Mouse (Mus musculus) MEL (cell line): Measurements from ENCODE around the gene Sh2b1.

Experiments used
- BHLHE40 ChIP-seq: IDR thresholded peaks from 2 replicates; pipeline ENCODE4 v1.6.1; 2012; ENCODE audit warnings: low read depth, mild to moderate bottlenecking, inconsistent platforms, low read length, improper control_type of control experiment, borderline replicate concordance
- CHD1 ChIP-seq: IDR thresholded peaks from 2 replicates; pipeline ENCODE4 v1.6.1; 2012; ENCODE audit warnings: low read depth, mild to moderate bottlenecking, inconsistent platforms, low read length, improper control_type of control experiment
- CHD2 ChIP-seq: IDR thresholded peaks from 2 replicates; pipeline ENCODE4 v1.6.1; 2011; ENCODE audit warnings: low read length, improper control_type of control experiment
- CTCF ChIP-seq, 3 experiments: IDR thresholded peaks in 2 of 3; conservative IDR thresholded peaks in 1 of 3; 2 replicates each; pipeline ENCODE4 v1.5.1; 2011 to 2012; ENCODE audit warnings: low read length in 3 of 3, low read depth in 2 of 3, mild to moderate bottlenecking in 2 of 3, improper control_type of control experiment in 1 of 3, inconsistent platforms in 1 of 3, mixed read lengths in 1 of 3, moderate library complexity in 1 of 3; ENCODE audit not compliant: control insufficient read depth in 1 of 3, insufficient read depth in 1 of 3, poor library complexity in 1 of 3, severe bottlenecking in 1 of 3
- EP300 ChIP-seq, 2 experiments: IDR thresholded peaks; 2 replicates each; pipeline ENCODE4 v1.6.1; 2011; ENCODE audit warnings: improper control_type of control experiment in 2 of 2, low read length in 2 of 2, low read depth in 1 of 2, mild to moderate bottlenecking in 1 of 2
- KAT2A ChIP-seq: conservative IDR thresholded peaks from 2 replicates; pipeline ENCODE4 v1.6.1; 2012; ENCODE audit warnings: low read depth, low read length, improper control_type of control experiment, inconsistent platforms
- MAX ChIP-seq: IDR thresholded peaks from 2 replicates; pipeline ENCODE4 v1.6.1; 2011; ENCODE audit warnings: low read length, improper control_type of control experiment
- NELFE ChIP-seq: IDR thresholded peaks from 2 replicates; pipeline ENCODE4 v1.6.1; 2011; ENCODE audit warnings: low read depth, low read length, improper control_type of control experiment
- POLR2A ChIP-seq, 2 experiments: IDR thresholded peaks; 2 replicates each; pipeline ENCODE4 v1.6.1; 2011 to 2012; ENCODE audit warnings: low read length in 2 of 2, mild to moderate bottlenecking in 2 of 2, control low read depth in 1 of 2, improper control_type of control experiment in 1 of 2, low read depth in 1 of 2, moderate library complexity in 1 of 2; ENCODE audit not compliant: control insufficient read depth in 1 of 2, insufficient read depth in 1 of 2, poor library complexity in 1 of 2
- POLR2AphosphoS2 ChIP-seq: IDR thresholded peaks from 2 replicates; pipeline ENCODE4 v1.6.1; 2011; ENCODE audit warnings: low read length, improper control_type of control experiment
- RAD21 ChIP-seq: IDR thresholded peaks from 2 replicates; pipeline ENCODE4 v1.6.1; 2011; ENCODE audit warnings: mild to moderate bottlenecking, low read depth, low read length, improper control_type of control experiment
- RCOR1 ChIP-seq: IDR thresholded peaks from 2 replicates; pipeline ENCODE4 v1.6.1; 2012; ENCODE audit warnings: low read depth, mild to moderate bottlenecking, inconsistent platforms, low read length, improper control_type of control experiment
- SMC3 ChIP-seq: IDR thresholded peaks from 2 replicates; pipeline ENCODE4 v1.6.1; 2011; ENCODE audit warnings: low read depth, low read length, improper control_type of control experiment
- ZMIZ1 ChIP-seq: IDR thresholded peaks from 2 replicates; pipeline ENCODE4 v1.6.1; 2012; ENCODE audit warnings: low read depth, mild to moderate bottlenecking, inconsistent platforms, low read length, improper control_type of control experiment, moderate library complexity

DNA sequence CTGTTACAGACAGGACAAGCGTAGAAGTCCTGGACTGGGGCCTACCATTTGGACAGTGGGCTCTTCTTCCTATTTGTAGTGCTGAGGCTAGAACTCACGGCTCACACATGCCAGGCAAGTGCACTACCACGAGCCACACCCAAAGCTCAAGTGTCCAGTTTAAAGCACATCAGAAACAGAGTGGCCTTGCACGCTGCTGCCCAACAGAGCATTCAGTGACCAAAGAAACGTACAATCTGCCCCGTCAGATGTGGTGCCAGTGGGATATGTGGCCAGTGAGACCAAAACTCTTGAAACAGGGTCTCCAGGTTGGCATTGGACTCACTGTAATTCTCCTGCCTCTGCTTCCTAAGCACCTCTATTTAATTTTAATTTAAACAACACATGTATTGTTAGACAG is 24.6 kb downstream of the Sh2b1 start:
- TF ChIP-seq NELFE = no peak
- no peak for TF ChIP-seq KAT2A
- TF ChIP-seq CTCF (IDR thresholded peaks at IDR 0.05 in 2 of 3, conservative IDR thresholded peaks at IDR 0.05 in 1 of 3; ENCODE audit: control insufficient read depth in 1 of 3, insufficient read depth in 1 of 3, low read depth in 2 of 3, low read length in 3 of 3, poor library complexity in 1 of 3, severe bottlenecking in 1 of 3) = no peak
- no peak for TF ChIP-seq RCOR1
- no peak for TF ChIP-seq RAD21
- no peak for TF ChIP-seq CHD2
- no peak for TF ChIP-seq BHLHE40
- TF ChIP-seq MAX = no peak
- TF ChIP-seq POLR2AphosphoS2 = no peak
- no peak for TF ChIP-seq CHD1
- TF ChIP-seq SMC3 = no peak
- no peak for TF ChIP-seq EP300 (IDR thresholded peaks at IDR 0.05; ENCODE audit: low read depth in 1 of 2, low read length in 2 of 2)
- TF ChIP-seq POLR2A (IDR thresholded peaks at IDR 0.05; ENCODE audit: control insufficient read depth in 1 of 2, insufficient read depth in 1 of 2, low read depth in 1 of 2, low read length in 2 of 2, poor library complexity in 1 of 2) = no peak
- TF ChIP-seq ZMIZ1 = no peak
